Mouse (Mus musculus): ENCODE measurements around the gene Ankrd39. TPM values are rescaled to one million over a fixed set of nuclear protein-coding genes. Genes with fewer than 3 reads are reported as not detected.

Gene Ankrd39
- polyA plus RNA-seq, 1 experiment from 2014 or later, result 26.0 TPM

DNA sequence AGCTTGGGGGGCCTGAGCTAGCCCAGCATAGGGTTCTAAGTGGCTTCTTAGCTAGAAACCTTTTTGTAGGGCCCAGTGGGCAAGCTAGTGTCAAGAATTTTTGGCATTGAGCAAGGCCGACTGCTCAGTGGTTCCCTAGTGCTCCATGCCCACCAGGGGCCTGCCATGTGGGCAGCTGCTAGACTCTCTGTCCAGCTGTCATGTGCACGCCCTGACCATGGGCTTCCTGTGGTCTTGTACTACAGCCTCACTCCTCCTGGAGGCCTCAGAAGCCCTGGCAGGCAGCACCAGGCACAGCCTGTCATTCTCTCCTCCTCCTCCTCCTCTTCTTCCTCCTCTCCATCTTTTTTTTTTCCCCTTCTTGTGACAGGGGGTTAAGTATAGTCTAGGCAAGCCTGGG, 49.9 kb downstream of the Ankrd39 start:
- H3K4me3 ChIP-seq, result no peak overlapping the region
- H3K36me3 ChIP-seq, result 0 out of 2 replicates have a peak, but pooled peaks cover 2% of the 10 kb centered on the region
- ATAC-seq (ENCODE audit: borderline replicate concordance, extremely low read depth, low FRiP score, low TSS enrichment), result no peak
- no peak overlapping the region for H3K4me2 ChIP-seq
- 70% methylated on average over 2 of the region's 2 CpGs for WGBS
- peaks cover 4% of the 10 kb centered on the region; the same call in 1 of the 2 replicates for H3K4me1 ChIP-seq
- H3K27me3 ChIP-seq, result no peaks in the 10 kb centered on the region
- H3K9ac ChIP-seq, result no peak overlapping the region
- H3K9me3 ChIP-seq, result no peaks in the 10 kb centered on the region
- H3K27ac ChIP-seq, result no peak overlapping the region

DNA sequence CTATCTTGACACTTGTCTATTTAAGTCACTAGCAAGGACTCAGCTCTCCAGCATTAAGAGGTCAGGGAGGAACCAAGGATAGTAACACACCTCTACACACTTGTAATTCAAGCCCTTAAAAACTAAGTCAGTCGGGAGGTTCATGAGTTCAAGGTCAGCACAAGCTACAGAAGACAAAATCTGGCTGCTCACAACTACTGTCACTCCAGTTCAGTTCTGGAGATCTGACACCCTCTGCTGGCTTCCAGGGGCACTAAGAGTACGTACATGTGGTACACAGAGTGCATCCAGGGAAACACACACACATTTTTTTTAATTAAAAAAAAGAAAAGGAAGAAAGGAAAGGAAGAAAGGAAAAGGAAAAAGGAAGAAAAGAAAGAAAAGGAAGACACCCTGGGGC, 50.5 kb downstream of the Ankrd39 start:
- Histone ChIP-seq H3K9me3 (no peaks in the 10 kb centered on the region), H3K9ac (no peak overlapping the region), H3K4me2 (no peak overlapping the region), H3K27ac (no peak overlapping the region), H3K4me1 (peaks cover 7% of the 10 kb centered on the region; the same call in 1 of the 2 replicates), H3K4me3 (no peak overlapping the region), H3K36me3 (0 out of 2 replicates have a peak, but pooled peaks cover 2% of the 10 kb centered on the region), H3K27me3 (no peaks in the 10 kb centered on the region)
- no peak for ATAC-seq (ENCODE audit: borderline replicate concordance, extremely low read depth, low FRiP score, low TSS enrichment)
- 42% methylated on average over 2 of the region's 2 CpGs for WGBS

DNA sequence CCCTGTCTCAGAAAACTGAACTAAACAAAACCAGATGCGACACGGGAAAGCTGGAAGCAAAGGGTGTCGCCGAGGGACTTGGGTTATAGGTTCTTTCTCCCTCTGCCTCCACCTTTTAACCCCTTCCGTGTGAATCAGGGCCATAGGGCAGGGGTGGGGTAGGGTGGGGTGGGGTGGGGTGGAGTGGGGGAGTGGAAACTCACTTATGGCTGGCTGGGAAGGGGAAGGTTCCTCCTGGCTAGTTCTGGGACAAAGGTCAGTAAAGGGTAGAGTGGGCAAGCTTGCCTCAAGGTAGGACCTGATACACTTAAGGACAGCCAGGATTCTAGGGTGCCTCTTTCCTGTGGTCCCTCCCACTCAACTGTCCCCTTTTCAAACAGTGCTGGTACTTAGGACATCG, 53.9 kb downstream of the Ankrd39 start:
- no peak for ATAC-seq (ENCODE audit: borderline replicate concordance, extremely low read depth, low FRiP score, low TSS enrichment)
- Histone ChIP-seq H3K4me3 (no peak overlapping the region), H3K4me1 (peaks cover 7% of the 10 kb centered on the region; the same call in 1 of the 2 replicates), H3K4me2 (no peak overlapping the region), H3K27ac (no peak overlapping the region), H3K9me3 (no peaks in the 10 kb centered on the region), H3K36me3 (0 out of 2 replicates have a peak, but pooled peaks cover under 1% of the 10 kb centered on the region), H3K9ac (no peak overlapping the region), H3K27me3 (no peaks in the 10 kb centered on the region)
- WGBS, result 68% methylated on average over 6 of the region's 6 CpGs

DNA sequence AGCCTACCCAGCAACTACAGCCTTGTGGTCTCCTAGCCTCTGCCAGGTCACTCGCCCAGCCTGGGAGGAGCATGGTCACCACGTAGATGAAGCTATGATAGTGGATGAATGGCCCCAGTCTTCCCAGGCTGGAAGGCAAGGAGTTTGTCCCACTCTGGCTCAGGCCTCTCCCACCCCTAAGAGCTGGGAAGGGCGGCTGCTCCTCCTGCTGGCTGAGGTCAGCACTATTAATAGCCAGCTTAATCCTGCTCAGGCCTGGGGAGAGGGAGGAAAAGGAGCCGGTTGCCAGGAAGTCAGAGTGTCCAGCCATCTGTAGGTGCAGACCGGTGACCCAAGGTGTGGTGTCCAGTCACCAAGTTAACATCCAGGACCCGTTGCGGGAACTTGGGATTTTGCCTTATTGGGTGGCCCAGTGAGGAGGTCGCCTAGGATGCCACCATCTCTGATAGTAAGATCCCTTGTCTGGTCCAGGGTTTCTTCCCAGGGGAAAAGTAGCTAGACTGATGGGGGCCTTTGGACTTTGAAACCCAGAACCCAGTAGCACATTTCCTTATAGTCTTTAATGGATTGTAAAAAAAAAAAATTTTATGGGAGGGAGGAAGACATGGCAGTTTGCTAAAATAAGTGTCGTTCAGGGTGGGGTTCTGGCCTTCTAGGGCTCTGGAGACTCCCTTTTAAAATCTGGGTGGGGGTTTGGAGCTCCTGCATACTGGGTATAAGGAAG, 54.7 kb downstream of the Ankrd39 start:
- H3K9ac ChIP-seq, result no peak overlapping the region
- H3K27me3 ChIP-seq, result no peaks in the 10 kb centered on the region
- no peak overlapping the region for H3K4me2 ChIP-seq
- 31% methylated on average over 9 of the region's 9 CpGs for WGBS
- H3K4me3 ChIP-seq, result no peak overlapping the region
- ATAC-seq (ENCODE audit: borderline replicate concordance, extremely low read depth, low FRiP score, low TSS enrichment), result peak; percentile 79; the same call in 1 of the 2 replicates
- H3K9me3 ChIP-seq, result no peaks in the 10 kb centered on the region
- H3K4me1 ChIP-seq, result peaks cover 7% of the 10 kb centered on the region; the same call in 1 of the 2 replicates
- no peak overlapping the region for H3K27ac ChIP-seq
- no peaks in the 10 kb centered on the region for H3K36me3 ChIP-seq

DNA sequence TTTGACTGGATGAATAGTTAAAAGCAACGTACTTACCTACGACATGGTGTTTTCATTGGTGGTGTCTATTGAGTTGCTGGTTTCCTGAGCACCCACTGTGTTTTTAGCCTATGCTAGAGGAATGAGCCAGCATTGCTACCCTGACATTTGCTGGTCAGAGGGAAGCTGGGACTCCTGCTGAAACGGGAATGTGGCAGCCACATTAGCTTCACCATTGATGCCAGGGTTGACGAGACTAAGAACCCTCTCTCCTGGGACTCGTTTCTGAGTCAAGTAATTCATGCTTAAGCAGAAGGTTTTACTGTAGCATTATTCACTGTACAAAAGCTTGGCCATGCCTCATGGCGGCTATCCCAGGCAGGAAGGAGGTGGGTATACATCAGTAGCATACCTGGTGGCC, 57.6 kb downstream of the Ankrd39 start:
- Histone ChIP-seq H3K9me3 (no peaks in the 10 kb centered on the region), H3K4me3 (no peak overlapping the region), H3K9ac (no peak overlapping the region), H3K36me3 (no peaks in the 10 kb centered on the region), H3K4me1 (peaks cover 7% of the 10 kb centered on the region; the same call in 1 of the 2 replicates), H3K4me2 (no peak overlapping the region), H3K27me3 (no peaks in the 10 kb centered on the region), H3K27ac (no peak overlapping the region)
- 77% methylated on average over 6 of the region's 6 CpGs for WGBS
- ATAC-seq (ENCODE audit: borderline replicate concordance, extremely low read depth, low FRiP score, low TSS enrichment), result no peak

Small RNA genes within 50 kb of the gene (microRNA-seq; reads per million reads assigned to microRNA genes)
- gene Gm47280, result not detected

Other genes starting within 250 kb of the Ankrd39 start
- 8.0 and 8.9 TPM in 2 replicates for gene Arid5a, start 239.7 kb downstream of the Ankrd39 start, polyA plus RNA-seq (2015; fragmentation: Nextera tagmentation; extraction: Ambion mirVana)
- 37.5 and 40.8 TPM in 2 replicates for gene Kansl3, start 178.3 kb downstream of the Ankrd39 start, polyA plus RNA-seq (2015; fragmentation: Nextera tagmentation; extraction: Ambion mirVana)
- gene Fer1l5, start 175.2 kb downstream of the Ankrd39 start, polyA plus RNA-seq (2015; fragmentation: Nextera tagmentation; extraction: Ambion mirVana), result 0.57 and 0.66 TPM in 2 replicates
- gene Lman2l, start 102.2 kb downstream of the Ankrd39 start, polyA plus RNA-seq (2015; fragmentation: Nextera tagmentation; extraction: Ambion mirVana), result 47.0 and 49.5 TPM in 2 replicates
- gene Cnnm4, start 75.8 kb downstream of the Ankrd39 start, polyA plus RNA-seq (2015; fragmentation: Nextera tagmentation; extraction: Ambion mirVana), result 10.8 and 12.5 TPM in 2 replicates
- 3.2 TPM in 2 replicates for gene Cnnm3, start 35.6 kb downstream of the Ankrd39 start, polyA plus RNA-seq (2015; fragmentation: Nextera tagmentation; extraction: Ambion mirVana)
- gene Ankrd23, start 10.6 kb downstream of the Ankrd39 start, polyA plus RNA-seq (2015; fragmentation: Nextera tagmentation; extraction: Ambion mirVana), result 12.4 and 15.9 TPM in 2 replicates
- 0.25 TPM in 1 of 2 replicates, not detected in the other for gene Gm42417, start 8.0 kb downstream of the Ankrd39 start, polyA plus RNA-seq (2015; fragmentation: Nextera tagmentation; extraction: Ambion mirVana)
- 19.3 and 19.9 TPM in 2 replicates for gene Sema4c, start 10.9 kb upstream of the Ankrd39 start, polyA plus RNA-seq (2015; fragmentation: Nextera tagmentation; extraction: Ambion mirVana)
- 3.4 and 4.5 TPM in 2 replicates for gene Fam178b, start 135.7 kb upstream of the Ankrd39 start, polyA plus RNA-seq (2015; fragmentation: Nextera tagmentation; extraction: Ambion mirVana)
- gene Cox5b, start 144.0 kb upstream of the Ankrd39 start, polyA plus RNA-seq (2015; fragmentation: Nextera tagmentation; extraction: Ambion mirVana), result 506 and 539 TPM in 2 replicates
- gene 4933424G06Rik, start 162.7 kb upstream of the Ankrd39 start, polyA plus RNA-seq (2015; fragmentation: Nextera tagmentation; extraction: Ambion mirVana), result not detected in 2 replicates
- gene Actr1b, start 167.0 kb upstream of the Ankrd39 start, polyA plus RNA-seq (2015; fragmentation: Nextera tagmentation; extraction: Ambion mirVana), result 97.9 and 99.8 TPM in 2 replicates
- 0.79 and 1.5 TPM in 2 replicates for gene Zap70, start 214.4 kb upstream of the Ankrd39 start, polyA plus RNA-seq (2015; fragmentation: Nextera tagmentation; extraction: Ambion mirVana)